Mouse (Mus musculus) neural tube, embryonic 11.5 days (tissue): Measurements from ENCODE around the gene Gm3285. TPM values are rescaled to one million over a fixed set of nuclear protein-coding genes. Genes with fewer than 3 reads are reported as not detected.
A peak's percentile ranks its signal among the peaks of the same experiment; 100 is the strongest.

Experiments used
- ATAC-seq: fragments of 200-750 bp; cut with Nextera tagmentation; 2 replicates; pipeline ENCODE4 v1.8.0; 2017; ENCODE audit warnings: moderate number of reproducible peaks, mild to moderate bottlenecking, moderate TSS enrichment, moderate library complexity; ENCODE audit not compliant: insufficient read depth, low FRiP score, low TSS enrichment
- DNase-seq: peaks from one replicate; pipeline ENCODE4 v3.0.0-alpha.2; 2015; ENCODE audit warnings: low spot score
- H3K27ac ChIP-seq: fragments of 300-500 bp; sonication (generic); 2 replicates; pipeline ENCODE4 v1.5.1; 2014; ENCODE audit warnings: low read depth, mild to moderate bottlenecking, low read length
- H3K27me3 ChIP-seq: fragments of 300-500 bp; sonication (generic); 2 replicates; pipeline ENCODE4 v1.6.1; 2014; ENCODE audit warnings: mild to moderate bottlenecking, low read length, mixed read lengths; ENCODE audit not compliant: control insufficient read depth, insufficient read depth
- H3K36me3 ChIP-seq: fragments of 300-500 bp; sonication (generic); 2 replicates; pipeline ENCODE4 v1.6.1; 2014; ENCODE audit warnings: mild to moderate bottlenecking, low read length, moderate library complexity, mixed read lengths; ENCODE audit not compliant: control insufficient read depth, insufficient read depth
- H3K4me1 ChIP-seq: fragments of 300-500 bp; sonication (generic); 2 replicates; pipeline ENCODE4 v1.6.1; 2014; ENCODE audit warnings: low read length, mixed read lengths; ENCODE audit not compliant: control insufficient read depth, insufficient read depth
- H3K4me2 ChIP-seq: fragments of 300-500 bp; sonication (generic); 2 replicates; pipeline ENCODE4 v1.6.1; 2014; ENCODE audit warnings: low read depth, mild to moderate bottlenecking, moderate library complexity
- H3K4me3 ChIP-seq: fragments of 300-500 bp; sonication (generic); 2 replicates; pipeline ENCODE4 v1.5.1; 2014; ENCODE audit warnings: low read depth, low read length
- H3K9ac ChIP-seq: fragments of 300-500 bp; sonication (generic); 2 replicates; pipeline ENCODE4 v1.6.1; 2014; ENCODE audit warnings: mild to moderate bottlenecking, low read length
- H3K9me3 ChIP-seq: fragments of 300-500 bp; sonication (generic); 2 replicates; pipeline ENCODE4 v1.6.1; 2016; ENCODE audit warnings: low read length; ENCODE audit not compliant: control insufficient read depth
- WGBS: fragments of 180-500 bp; shearing (Covaris S2); extraction: QIAGEN DNeasy Blood & Tissue Kit; methylation state at CpG from one replicate; pipeline ENCODE4 v1.1.7; 2014; 5-methylcytosine and 5-hydroxymethylcytosine counted together
- polyA plus RNA-seq: library from polyadenylated mRNA; unstranded; fragments of >200 nt; fragmentation: Nextera tagmentation; extraction: Ambion mirVana; gene quantifications from 2 replicates; pipeline ENCODE4 v1.2.1, GENCODE M21; 2014

Gene Gm3285
- polyA plus RNA-seq, 1 experiment from 2014 or later = not detected

DNA sequence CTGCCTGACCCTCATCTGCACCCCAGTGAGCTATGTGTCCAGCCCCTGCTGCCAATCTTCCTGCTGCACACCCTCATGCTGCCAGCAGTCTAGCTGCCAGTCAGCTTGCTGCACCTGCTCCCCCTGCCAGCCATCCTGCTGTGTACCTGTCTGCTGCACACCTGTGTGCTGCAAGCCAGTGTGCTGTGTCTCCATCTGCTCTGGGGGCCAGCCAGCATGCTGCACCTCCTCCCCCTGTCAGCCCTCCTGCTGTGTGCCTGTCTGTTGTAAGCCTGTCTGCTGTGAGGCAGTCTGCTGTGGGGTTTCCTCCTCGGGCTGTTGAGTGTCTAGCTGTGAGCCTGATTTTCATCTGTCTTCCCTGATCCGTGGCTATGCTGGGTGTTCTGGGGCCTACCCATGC, 14.8 kb upstream of the Gm3285 start:
- WGBS = 23% methylated on average over 2 of the region's 2 CpGs
- no peak for ATAC-seq
- no peaks in the 10 kb centered on the region for H3K9me3 ChIP-seq

GRCm38 (mm10) chr10:77847538-77847937, 14.2 kb upstream of the Gm3285 start:
- Histone ChIP-seq H3K36me3 (no peaks in the 10 kb centered on the region), H3K27ac (no peak overlapping the region), H3K4me1 (no peaks in the 10 kb centered on the region), H3K4me3 (no peak overlapping the region), H3K4me2 (no peak overlapping the region), H3K9ac (no peak overlapping the region), H3K9me3 (no peaks in the 10 kb centered on the region), H3K27me3 (no peaks in the 10 kb centered on the region)
- ATAC-seq (no peak), DNase-seq (no peak)
- 77% methylated on average over 2 of the region's 2 CpGs for WGBS

More for the DNA sequence above, 14.8 kb upstream of the Gm3285 start:
- Histone ChIP-seq H3K36me3 (no peaks in the 10 kb centered on the region), H3K9ac (no peak overlapping the region), H3K27me3 (no peaks in the 10 kb centered on the region), H3K27ac (no peak overlapping the region), H3K4me3 (no peak overlapping the region), H3K4me2 (no peak overlapping the region), H3K4me1 (no peaks in the 10 kb centered on the region)
- DNase-seq = no peak

DNA sequence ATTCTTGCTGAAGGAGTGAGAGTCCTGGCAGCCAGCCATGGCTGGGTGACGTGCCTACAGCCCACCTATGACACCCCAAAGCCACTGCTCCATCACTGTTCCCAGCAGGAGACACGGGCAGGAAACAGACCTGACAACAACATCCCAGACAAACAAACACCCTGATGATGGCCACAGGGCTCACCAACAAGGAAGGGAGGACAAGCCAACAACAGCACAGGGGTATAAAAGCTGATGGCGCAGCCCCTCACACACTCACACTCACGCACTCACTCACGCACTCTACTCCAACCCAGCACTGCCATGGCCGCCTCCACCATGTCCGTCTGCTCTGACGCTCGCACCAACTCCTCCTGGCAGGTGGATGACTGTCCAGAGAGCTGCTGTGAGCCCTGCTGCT, 9.2 kb upstream of the Gm3285 start, which contains the start of gene Gm10318:
Gm10318 (plus strand) TSS at position 301 of the 400 bp plus-strand sequence.
- Histone ChIP-seq H3K27me3 (no peaks in the 10 kb centered on the region), H3K4me2 (no peak within 1 kb of the TSS), H3K9me3 (no peaks in the 10 kb centered on the region), H3K4me1 (no peaks in the 10 kb centered on the region), H3K36me3 (no peaks in the 10 kb centered on the region), H3K9ac (no peak within 1 kb of the TSS), H3K4me3 (no peak within 1 kb of the TSS), H3K27ac (no peak within 1 kb of the TSS)
- 72% methylated on average over 9 of the region's 9 CpGs for WGBS
- DNase-seq (no peak), ATAC-seq (no peak)

DNA sequence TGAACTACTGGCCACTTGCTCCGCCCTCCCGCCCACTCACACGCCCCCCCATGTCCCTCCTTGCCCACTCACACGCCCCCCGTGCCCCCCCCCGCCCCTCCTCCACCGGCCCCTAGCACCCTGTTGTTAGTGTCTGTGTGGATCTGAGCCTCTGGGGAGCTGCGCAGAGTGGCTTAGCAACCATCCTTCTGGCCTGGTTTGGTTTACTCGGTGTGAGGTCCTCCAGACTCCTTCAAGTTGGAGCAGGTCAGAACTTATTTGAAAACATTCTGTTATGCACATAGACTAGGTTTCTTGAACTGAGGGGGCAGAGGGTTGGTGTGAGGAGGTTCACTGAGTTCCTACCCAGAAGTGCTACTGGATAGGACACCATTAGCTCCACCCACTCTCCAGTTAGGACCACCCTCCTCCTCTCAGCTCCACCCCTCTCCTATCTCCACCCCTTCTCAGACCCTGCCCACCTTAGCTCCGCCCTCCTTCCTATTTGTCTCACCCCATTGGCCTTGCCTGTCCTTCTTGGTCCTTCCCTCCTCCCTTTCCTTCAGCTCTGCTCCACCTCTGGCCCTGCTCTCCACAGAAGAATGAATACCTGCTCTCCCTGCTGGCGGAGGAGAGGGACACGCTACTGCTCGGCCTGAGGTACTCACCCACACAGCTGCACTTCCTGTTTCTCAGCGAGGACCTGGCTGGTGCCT, 2.4 kb downstream of the Gm3285 start:
- Histone ChIP-seq H3K27ac (no peak overlapping the region), H3K4me2 (peak overlapping the region; percentile 36)
- WGBS = 31% methylated on average over 14 of the region's 14 CpGs

DNA sequence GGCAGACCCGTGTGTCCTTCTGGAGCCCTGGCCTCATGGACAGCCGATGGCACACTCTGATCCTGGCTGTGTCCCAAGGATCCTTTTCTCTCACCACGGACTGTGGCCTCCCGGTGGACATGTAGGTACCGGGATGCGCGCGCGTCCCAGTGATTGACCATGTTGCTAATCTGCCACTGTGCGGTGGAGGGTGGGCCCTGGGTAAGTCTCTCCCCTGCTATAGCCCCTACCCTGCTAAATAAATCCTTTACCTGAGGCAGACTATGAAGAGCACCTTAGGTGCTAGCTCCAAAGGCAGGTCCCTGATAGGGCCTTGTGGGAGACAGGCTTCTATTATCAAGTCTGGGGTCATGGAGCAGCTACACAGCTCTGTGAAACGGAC, 3.0 kb downstream of the Gm3285 start:
- Histone ChIP-seq H3K4me2 (peak overlapping the region; percentile 36), H3K4me1 (no peaks in the 10 kb centered on the region), H3K27ac (no peak overlapping the region), H3K27me3 (no peaks in the 10 kb centered on the region), H3K4me3 (peak overlapping the region; percentile 19; the same call in 1 of the 2 replicates), H3K36me3 (no peaks in the 10 kb centered on the region), H3K9me3 (no peaks in the 10 kb centered on the region), H3K9ac (peak overlapping the region; percentile 42; the same call in 1 of the 2 replicates)
- DNase-seq = no peak
- 44% methylated on average over 11 of the region's 11 CpGs for WGBS
- no peak; the same call in 1 of the 2 replicates for ATAC-seq

More for the DNA sequence above, 2.4 kb downstream of the Gm3285 start:
- no peaks in the 10 kb centered on the region for H3K9me3 ChIP-seq
- H3K9ac ChIP-seq = peak overlapping the region; percentile 42; the same call in 1 of the 2 replicates
- H3K27me3 ChIP-seq = no peaks in the 10 kb centered on the region
- peak; percentile 49 for DNase-seq
- peak; percentile 75 for ATAC-seq
- no peaks in the 10 kb centered on the region for H3K36me3 ChIP-seq
- H3K4me3 ChIP-seq = peak overlapping the region; percentile 19; the same call in 1 of the 2 replicates
- no peaks in the 10 kb centered on the region for H3K4me1 ChIP-seq

DNA sequence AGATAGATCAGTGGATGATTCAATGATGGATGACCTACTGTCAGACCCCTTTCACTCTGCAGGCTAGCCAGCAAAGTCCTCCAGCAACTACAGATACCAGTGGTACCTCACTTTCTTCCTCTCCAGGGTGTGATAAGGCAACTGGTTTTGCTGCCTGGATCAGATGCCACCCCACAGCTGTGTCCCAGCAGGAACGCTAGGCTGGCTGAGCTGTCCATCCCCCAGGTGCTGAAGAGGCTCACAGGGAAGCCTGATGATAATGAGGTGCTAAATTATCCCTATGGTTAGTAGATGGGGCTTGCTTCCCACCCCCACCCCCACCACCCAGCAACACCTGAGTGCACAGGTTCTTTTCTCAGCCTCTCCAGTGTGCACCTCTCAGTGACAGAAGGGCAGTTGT, 5.8 kb downstream of the Gm3285 start:
- Histone ChIP-seq H3K27ac (no peak overlapping the region), H3K4me1 (no peaks in the 10 kb centered on the region), H3K27me3 (no peaks in the 10 kb centered on the region), H3K9me3 (no peaks in the 10 kb centered on the region), H3K9ac (no peak overlapping the region), H3K36me3 (no peaks in the 10 kb centered on the region), H3K4me3 (no peak overlapping the region), H3K4me2 (no peak overlapping the region)
- ATAC-seq (no peak), DNase-seq (no peak)
- WGBS = 42% methylated on average over 1 of the region's 1 CpGs

DNA sequence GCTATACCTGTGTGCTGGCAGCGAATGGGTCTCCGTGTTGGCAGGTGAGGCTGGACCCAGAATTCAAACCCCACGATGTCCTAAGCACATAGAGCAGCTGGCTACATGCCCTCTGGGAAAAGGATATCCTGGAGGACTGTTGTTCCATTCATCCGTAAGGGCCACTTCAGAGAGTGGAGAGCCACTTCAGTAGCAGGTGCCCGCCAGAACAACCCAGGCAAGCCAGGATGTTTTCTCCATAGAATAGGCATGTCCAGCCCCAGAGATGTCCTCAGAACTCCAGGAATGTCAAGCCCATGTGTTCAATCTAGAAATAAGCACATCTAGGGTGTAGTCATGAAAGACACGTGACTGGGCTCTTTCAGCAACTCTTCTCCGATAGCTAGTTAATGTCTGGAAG, 7.9 kb downstream of the Gm3285 start:
- no peaks in the 10 kb centered on the region for H3K36me3 ChIP-seq
- no peak overlapping the region for H3K27ac ChIP-seq
- no peak overlapping the region for H3K4me3 ChIP-seq
- ATAC-seq (no peak), DNase-seq (no peak)
- H3K9ac ChIP-seq = no peak overlapping the region
- no peaks in the 10 kb centered on the region for H3K9me3 ChIP-seq
- WGBS = 88% methylated on average over 7 of the region's 7 CpGs
- H3K4me1 ChIP-seq = no peaks in the 10 kb centered on the region
- no peak overlapping the region for H3K4me2 ChIP-seq
- no peaks in the 10 kb centered on the region for H3K27me3 ChIP-seq

DNA sequence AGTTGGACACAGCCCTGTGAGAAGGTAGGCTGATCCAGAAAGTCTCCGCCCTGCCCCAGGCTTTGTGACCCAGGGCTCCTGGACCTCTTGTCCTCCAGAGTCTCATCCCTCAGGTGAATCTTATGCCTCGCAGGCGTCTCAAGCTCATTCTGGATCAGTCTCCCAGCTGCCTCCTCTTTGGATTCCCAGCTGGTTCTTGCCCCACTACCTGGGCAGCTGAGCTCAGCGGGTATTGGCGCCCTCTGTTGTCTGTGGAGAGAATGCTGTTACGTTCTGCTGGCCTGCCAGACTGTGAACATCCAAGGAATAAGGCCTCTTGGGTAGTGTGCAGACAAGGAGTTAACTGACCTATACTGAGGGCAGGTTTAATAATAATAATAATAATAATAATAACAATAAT, 17.2 kb downstream of the Gm3285 start:
- no peaks in the 10 kb centered on the region for H3K9me3 ChIP-seq
- DNase-seq (no peak), ATAC-seq (no peak)
- no peak overlapping the region for H3K9ac ChIP-seq
- H3K27ac ChIP-seq = no peak overlapping the region
- no peaks in the 10 kb centered on the region for H3K36me3 ChIP-seq
- WGBS = 54% methylated on average over 6 of the region's 6 CpGs
- no peak overlapping the region for H3K4me2 ChIP-seq
- H3K27me3 ChIP-seq = no peaks in the 10 kb centered on the region
- H3K4me3 ChIP-seq = no peak overlapping the region
- H3K4me1 ChIP-seq = no peaks in the 10 kb centered on the region

DNA sequence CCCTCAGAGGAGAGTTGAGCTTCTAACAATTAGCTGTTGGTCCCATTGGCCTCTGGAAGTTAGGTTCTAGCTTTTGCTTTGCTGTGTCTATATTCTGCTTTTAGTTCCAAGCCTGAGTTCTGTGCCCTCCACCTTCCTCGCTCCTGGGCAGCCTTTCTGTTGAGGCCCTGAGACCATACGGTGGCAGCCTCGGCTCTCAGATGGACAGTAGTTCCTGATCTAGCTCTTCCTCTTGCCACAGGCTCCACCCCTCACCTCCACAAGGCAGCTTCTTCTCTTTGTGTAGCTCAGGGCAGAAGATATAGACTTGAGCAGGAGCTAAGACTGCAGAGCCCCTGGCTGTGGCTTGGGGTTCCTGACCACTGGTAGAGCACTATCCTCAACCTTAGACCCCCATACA, 18.5 kb downstream of the Gm3285 start:
- Histone ChIP-seq H3K27me3 (no peaks in the 10 kb centered on the region), H3K9ac (no peak overlapping the region), H3K27ac (no peak overlapping the region), H3K4me2 (no peak overlapping the region), H3K9me3 (no peaks in the 10 kb centered on the region), H3K4me1 (no peaks in the 10 kb centered on the region), H3K4me3 (no peak overlapping the region), H3K36me3 (no peaks in the 10 kb centered on the region)
- no peak for DNase-seq
- WGBS = 68% methylated on average over 3 of the region's 3 CpGs
- no peak for ATAC-seq
